Mouse (Mus musculus): ENCODE measurements around the gene Tbcc.

DNA sequence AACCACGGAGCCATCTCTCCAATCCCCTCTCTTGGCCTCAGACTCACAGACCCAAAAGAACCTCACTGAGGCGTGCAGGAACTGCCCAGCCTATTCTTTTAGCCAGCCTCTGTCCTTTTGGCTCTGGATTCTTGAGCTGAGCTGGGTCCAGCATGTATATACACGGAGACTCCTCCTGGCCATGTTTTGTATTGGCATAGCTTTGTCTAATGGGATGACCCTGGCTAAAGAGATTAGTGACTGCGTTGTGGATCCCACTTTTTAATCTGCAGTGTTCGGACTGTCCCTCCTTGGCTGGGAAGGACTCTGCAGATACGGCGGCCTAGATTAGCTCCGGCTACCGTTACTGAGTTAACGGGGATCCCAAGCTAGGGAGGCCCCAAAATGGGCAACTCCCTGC is 19.7 kb downstream of the Tbcc start, which contains the start of gene Prph2:
- TF ChIP-seq CTCF (IDR thresholded peaks at IDR 0.05; ENCODE audit: low read depth, low read length): no peak
- no peak for TF ChIP-seq TAL1 (conservative IDR thresholded peaks at IDR 0.05; ENCODE audit: low read depth, low read length)
- TF ChIP-seq GATA1 (IDR thresholded peaks at IDR 0.05; ENCODE audit: borderline replicate concordance, low read length): no peak
- TF ChIP-seq POLR2AphosphoS5 (IDR thresholded peaks at IDR 0.05; ENCODE audit: insufficient replicate concordance, low read depth, low read length): no peak
- no peak for TF ChIP-seq GATA2 (IDR thresholded peaks at IDR 0.05; ENCODE audit: borderline replicate concordance, low read depth, low read length)
